Mouse (Mus musculus) ES-E14 (cell line): ENCODE data around the gene Slc25a34. TPM values are rescaled to one million over a fixed set of nuclear protein-coding genes. Genes with fewer than 3 reads are reported as not detected.

Experiments
- DNase-seq: peaks from one replicate; pipeline ENCODE4 v3.0.0-alpha.2; 2013; ENCODE audit warnings: low read depth, low spot score
- H3K27ac ChIP-seq: 2 replicates; pipeline ENCODE4 v1.5.1; 2012; ENCODE audit warnings: low read depth, mild to moderate bottlenecking, low read length, moderate library complexity, mixed read lengths; ENCODE audit not compliant: poor library complexity, insufficient read depth, severe bottlenecking
- H3K36me3 ChIP-seq: 2 replicates; pipeline ENCODE4 v1.6.1; 2012; ENCODE audit warnings: mild to moderate bottlenecking, low read length, moderate library complexity, mixed read lengths; ENCODE audit not compliant: control insufficient read depth, poor library complexity, insufficient read depth, severe bottlenecking
- H3K4me1 ChIP-seq, 2 experiments: fragments of 150-350 bp in 1 of 2; sonication (generic) in 1 of 2; 2 replicates each; pipeline ENCODE4 v1.6.1; 2012; ENCODE audit warnings: low read length in 2 of 2, mild to moderate bottlenecking in 1 of 2, mixed read lengths in 1 of 2; ENCODE audit not compliant: control insufficient read depth in 2 of 2, insufficient read depth in 2 of 2, poor library complexity in 1 of 2
- H3K4me3 ChIP-seq, 2 experiments: fragments of 150-350 bp in 1 of 2; sonication (generic) in 1 of 2; 2 replicates each; pipeline ENCODE4 v1.5.1; 2012; ENCODE audit warnings: low read length in 2 of 2, low read depth in 1 of 2, mild to moderate bottlenecking in 1 of 2, mixed read lengths in 1 of 2; ENCODE audit not compliant: insufficient read depth in 1 of 2, poor library complexity in 1 of 2, severe bottlenecking in 1 of 2
- H3K9ac ChIP-seq: 2 replicates; pipeline ENCODE4 v1.6.1; 2012; ENCODE audit warnings: low read depth, mild to moderate bottlenecking, low read length, mixed read lengths; ENCODE audit not compliant: poor library complexity, insufficient read depth, severe bottlenecking
- H3K9me3 ChIP-seq: fragments of 150-350 bp; sonication (generic); 2 replicates; pipeline ENCODE4 v1.6.1; 2012; ENCODE audit warnings: low read depth, mild to moderate bottlenecking, low read length; ENCODE audit not compliant: control insufficient read depth, insufficient read depth
- CHD2 ChIP-seq: IDR thresholded peaks from 2 replicates; pipeline ENCODE4 v1.6.1; 2014; ENCODE audit warnings: mild to moderate bottlenecking, low read depth, low read length, inconsistent platforms
- HCFC1 ChIP-seq: IDR thresholded peaks from 2 replicates; pipeline ENCODE4 v1.6.1; 2012; ENCODE audit warnings: low read length, inconsistent platforms, borderline replicate concordance; ENCODE audit not compliant: insufficient read depth
- MAFK ChIP-seq: IDR thresholded peaks from 2 replicates; pipeline ENCODE4 v1.6.1; 2014; ENCODE audit warnings: mild to moderate bottlenecking, low read depth, low read length, inconsistent platforms; ENCODE audit not compliant: insufficient read depth
- ZC3H11A ChIP-seq: IDR thresholded peaks from 2 replicates; pipeline ENCODE4 v1.6.1; 2012; ENCODE audit warnings: low read depth, mild to moderate bottlenecking, inconsistent platforms, low read length, borderline replicate concordance
- ZNF384 ChIP-seq: IDR thresholded peaks from 2 replicates; pipeline ENCODE4 v1.6.1; 2012; ENCODE audit warnings: low read depth, low read length, inconsistent platforms
- in situ Hi-C, 2 experiments: fragments of 600-800 bp; cut with MboI; formaldehyde crosslinking; loops; one replicate each; pipeline ENCODE4 v1.15.1; 2025; ENCODE audit warnings: low sequenced_read_pairs in 2 of 2, inconsistent platforms in 1 of 2; ENCODE audit not compliant: unreplicated experiment in 2 of 2
- total RNA-seq: library from RNA; depleted of rRNA; stranded (reverse); fragments of 300-350 nt; gene quantifications from 2 replicates; pipeline ENCODE4 v1.2.3, GENCODE M21; 2012

Gene Slc25a34
- total RNA-seq, 1 experiment: 0.76 TPM

DNA sequence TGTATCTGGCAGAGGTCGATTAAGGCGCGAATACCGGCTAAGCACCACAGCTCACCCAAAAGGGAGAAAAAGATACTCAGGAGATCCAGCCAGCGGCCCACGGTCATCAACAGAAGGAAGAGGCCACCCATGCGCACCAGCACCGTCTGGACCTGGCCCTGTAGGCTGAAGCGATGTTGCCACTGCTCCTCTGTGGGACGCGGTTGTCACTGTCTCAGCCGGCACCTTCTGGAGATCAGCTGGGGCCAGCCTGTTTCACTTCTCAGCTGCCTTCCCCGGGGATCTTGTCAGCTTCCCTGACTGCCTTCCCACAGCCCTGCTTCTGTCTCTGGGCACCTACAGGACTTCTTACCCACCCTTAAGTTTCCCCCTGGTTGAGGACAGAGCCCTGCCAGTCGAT lies 8.7 kb downstream of the Slc25a34 start:
- Histone ChIP-seq H3K9ac (no peak overlapping the region), H3K4me1 (peaks cover 0 to 9% of the 10 kb centered on the region in 2 experiments; a peak in 1 of 4 replicates), H3K27ac (no peak overlapping the region; the same call in 1 of the 2 replicates), H3K4me3 (no peak overlapping the region), H3K36me3 (peaks cover 2% of the 10 kb centered on the region; the same call in 1 of the 2 replicates), H3K9me3 (no peaks in the 10 kb centered on the region)
- no peak for DNase-seq
- in situ Hi-C loops: no loop called here
- TF ChIP-seq MAFK (no peak), HCFC1 (no peak), ZNF384 (no peak), ZC3H11A (no peak), CHD2 (no peak)

DNA sequence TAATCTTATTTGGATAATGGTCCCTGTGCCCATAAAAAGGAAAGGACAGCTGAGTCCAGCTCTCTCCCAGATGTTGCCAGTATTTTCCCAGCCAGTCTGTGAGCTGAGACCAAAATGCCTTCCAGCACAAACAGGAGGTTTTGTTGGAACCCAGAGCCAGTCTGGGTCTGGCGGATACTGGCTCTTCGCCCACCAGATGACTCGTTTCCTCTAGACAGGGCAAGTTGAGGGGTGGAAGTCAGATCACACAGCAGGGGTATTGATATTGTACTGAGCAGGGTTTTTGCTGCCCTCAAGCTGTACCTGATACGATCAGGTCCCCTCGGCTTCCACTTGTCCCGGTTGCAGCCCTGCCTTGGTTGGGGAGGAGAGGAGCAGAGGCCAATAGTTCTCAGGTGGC lies 14.1 kb downstream of the Slc25a34 start:
- no peaks in the 10 kb centered on the region; a peak in 1 of 4 replicates for H3K4me1 ChIP-seq
- no peak overlapping the region for H3K9ac ChIP-seq
- no peak for DNase-seq
- no peak overlapping the region for H3K27ac ChIP-seq
- no peaks in the 10 kb centered on the region for H3K36me3 ChIP-seq
- TF ChIP-seq CHD2: no peak
- no peak for TF ChIP-seq MAFK
- TF ChIP-seq ZNF384: no peak
- TF ChIP-seq ZC3H11A: no peak
- TF ChIP-seq HCFC1: no peak
- in situ Hi-C loops: no loop called here
- no peak overlapping the region for H3K4me3 ChIP-seq
- H3K9me3 ChIP-seq: no peaks in the 10 kb centered on the region

DNA sequence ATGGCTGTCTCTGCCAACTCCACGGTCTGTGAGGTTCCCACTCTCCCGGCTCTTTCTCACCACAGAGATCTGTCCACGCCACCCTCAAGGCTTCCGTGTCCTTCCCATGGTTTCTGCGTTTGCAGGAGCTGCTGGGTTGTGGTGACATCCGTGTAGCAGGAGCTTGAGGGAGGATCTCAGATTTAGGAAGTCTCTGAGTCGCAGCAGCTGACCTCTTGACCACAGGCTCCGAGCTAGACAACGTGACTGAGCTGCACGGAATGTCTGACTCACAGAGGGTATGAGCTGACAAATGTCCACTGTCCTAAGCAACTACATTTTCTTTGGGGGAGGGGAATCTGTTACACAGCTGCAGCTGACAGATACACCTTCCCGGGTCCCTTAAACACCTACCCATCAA lies 17.8 kb downstream of the Slc25a34 start, which contains the start of gene Fblim1:
Fblim1 (minus strand) TSS at position 236 of the 400 bp plus-strand sequence.
- H3K9ac ChIP-seq: no peak within 1 kb of the TSS
- TF ChIP-seq MAFK (no peak), CHD2 (no peak), ZC3H11A (no peak), HCFC1 (no peak), ZNF384 (no peak)
- no peak within 1 kb of the TSS for H3K4me3 ChIP-seq
- H3K4me1 ChIP-seq: peaks cover 9 to 19% of the 10 kb centered on the region in 2 experiments; a peak in 3 of 4 replicates
- DNase-seq: no peak
- in situ Hi-C loops: no loop called here
- no peak within 1 kb of the TSS for H3K27ac ChIP-seq
- no peaks in the 10 kb centered on the region for H3K9me3 ChIP-seq
- H3K36me3 ChIP-seq: no peaks in the 10 kb centered on the region

DNA sequence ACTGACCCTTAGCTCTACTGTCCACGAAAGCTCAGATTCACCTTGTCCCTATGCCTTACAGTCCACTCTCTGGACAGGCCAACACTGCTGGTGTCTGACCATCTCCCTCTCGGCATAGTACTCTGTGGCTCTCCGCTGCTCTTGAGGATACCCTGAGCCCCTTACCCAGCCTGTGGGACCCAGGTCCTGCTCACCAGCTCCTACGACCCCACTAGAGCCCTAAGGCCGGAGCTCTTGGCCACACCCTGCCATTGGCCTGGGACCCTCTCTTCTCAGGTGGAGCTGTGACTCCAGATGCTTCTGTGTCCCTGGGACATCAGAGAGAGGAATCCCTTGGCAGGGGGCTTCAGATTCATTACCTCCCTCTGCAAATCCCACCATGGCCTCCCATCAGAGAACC lies 18.2 kb downstream of the Slc25a34 start:
- H3K4me3 ChIP-seq: no peak overlapping the region
- no peak overlapping the region for H3K27ac ChIP-seq
- peaks cover 9 to 22% of the 10 kb centered on the region in 2 experiments; a peak in 3 of 4 replicates for H3K4me1 ChIP-seq
- DNase-seq: no peak
- TF ChIP-seq ZC3H11A: no peak
- TF ChIP-seq MAFK: no peak
- no peak for TF ChIP-seq HCFC1
- no peaks in the 10 kb centered on the region for H3K36me3 ChIP-seq
- in situ Hi-C loops: no loop called here
- H3K9me3 ChIP-seq: no peaks in the 10 kb centered on the region
- H3K9ac ChIP-seq: no peak overlapping the region

DNA sequence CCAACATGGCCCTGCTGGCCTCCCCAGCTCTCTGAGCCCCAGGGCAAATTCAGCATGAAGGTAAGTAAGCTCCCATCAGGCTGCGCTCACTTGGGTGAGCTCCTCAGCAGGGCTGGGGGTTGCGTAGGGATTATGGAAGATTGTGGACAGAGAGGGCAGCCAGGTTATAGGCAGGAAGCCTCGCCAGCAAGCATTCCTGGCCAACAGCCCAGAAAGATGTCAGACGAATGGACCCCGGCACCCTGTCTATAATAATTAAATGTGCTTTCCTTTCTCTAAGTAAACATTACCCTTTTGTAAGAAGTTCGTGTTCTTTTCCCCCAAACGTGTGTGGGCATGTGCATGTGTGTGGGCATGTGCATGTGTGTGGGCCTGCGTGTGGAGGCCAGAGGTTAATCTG lies 19.1 kb downstream of the Slc25a34 start:
- in situ Hi-C loops: no loop called here
- Histone ChIP-seq H3K9ac (no peak overlapping the region), H3K4me3 (no peak overlapping the region), H3K4me1 (peaks cover 9 to 26% of the 10 kb centered on the region in 2 experiments; a peak in 3 of 4 replicates), H3K36me3 (no peaks in the 10 kb centered on the region), H3K9me3 (no peaks in the 10 kb centered on the region), H3K27ac (no peak overlapping the region)
- DNase-seq: no peak
- TF ChIP-seq CHD2 (no peak), HCFC1 (no peak), ZC3H11A (no peak)
